Mouse (Mus musculus) cerebral cortex, adult 2 months (tissue): ENCODE measurements around the gene Cul7.

ENCODE experiments used
- WGBS: fragments of 180-500 bp; shearing (Covaris S2); methylation state at CpG from one replicate; pipeline ENCODE4 v1.1.7; 2018; 5-methylcytosine and 5-hydroxymethylcytosine counted together

The Cul7 gene

GRCm38 (mm10) chr17:46650232-46651031 is at the start of gene Cul7:
Gene Cul7 (plus strand): TSS chr17:46650337.
- WGBS, result under 1% methylated on average over 58 of the region's 58 CpGs

GRCm38 (mm10) chr17:46600569-46600968 is 49.6 kb upstream of the Cul7 start:
- WGBS, result 93% methylated on average over 2 of the region's 2 CpGs

DNA sequence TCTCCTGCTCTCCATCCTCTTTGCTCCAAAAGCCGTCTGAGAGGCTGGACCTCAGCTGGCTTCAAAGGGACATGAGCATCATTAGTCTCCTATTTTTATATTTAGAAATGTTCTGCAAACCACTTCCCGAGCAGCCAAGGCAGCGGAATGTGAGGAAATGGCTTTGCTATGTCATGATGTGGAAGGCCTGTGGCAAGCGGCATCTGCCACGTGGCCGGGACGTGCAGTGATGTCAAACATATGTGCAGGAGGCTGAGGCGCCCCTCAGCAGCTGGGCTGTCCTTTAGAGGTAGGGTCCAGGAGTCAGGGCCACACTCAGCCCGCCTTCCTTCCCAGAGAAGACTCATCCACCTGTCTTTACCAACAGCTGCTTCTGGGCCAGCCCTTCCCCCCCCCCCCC is 47.9 kb upstream of the Cul7 start:
- WGBS, result 67% methylated on average over 9 of the region's 9 CpGs

- WGBS, result over 99% methylated on average over 4 of the region's 4 CpGs
Measured at GRCm38 (mm10) chr17:46603229-46603628, 46.9 kb upstream of the Cul7 start.

GRCm38 (mm10) chr17:46605126-46605525 is 45.0 kb upstream of the Cul7 start:
- WGBS, result 71% methylated on average over 5 of the region's 5 CpGs

- WGBS, result 57% methylated on average over 12 of the region's 12 CpGs
Measured at GRCm38 (mm10) chr17:46605987-46606386, 44.1 kb upstream of the Cul7 start.

GRCm38 (mm10) chr17:46609721-46610514 is 40.2 kb upstream of the Cul7 start:
- WGBS, result 61% methylated on average over 15 of the region's 15 CpGs

DNA sequence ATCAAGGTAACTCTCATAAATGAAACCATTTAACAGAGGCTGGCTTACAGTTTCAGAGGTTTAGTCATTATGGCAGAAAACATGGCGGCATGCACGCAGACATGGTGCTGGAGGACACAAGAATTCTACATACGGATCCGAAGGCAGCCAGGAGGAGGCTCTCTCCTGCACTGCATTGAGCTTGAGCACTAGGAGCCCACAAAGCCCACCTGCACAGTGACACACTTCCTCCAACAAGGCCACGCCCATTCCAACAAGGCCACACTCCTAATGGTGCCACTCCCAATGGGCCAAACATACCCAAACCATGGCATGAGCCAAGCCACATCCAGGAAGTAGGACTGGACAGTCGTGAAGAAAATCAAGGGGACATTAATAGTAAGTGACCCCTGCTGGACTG is 38.8 kb upstream of the Cul7 start:
- WGBS, result 93% methylated on average over 6 of the region's 6 CpGs

DNA sequence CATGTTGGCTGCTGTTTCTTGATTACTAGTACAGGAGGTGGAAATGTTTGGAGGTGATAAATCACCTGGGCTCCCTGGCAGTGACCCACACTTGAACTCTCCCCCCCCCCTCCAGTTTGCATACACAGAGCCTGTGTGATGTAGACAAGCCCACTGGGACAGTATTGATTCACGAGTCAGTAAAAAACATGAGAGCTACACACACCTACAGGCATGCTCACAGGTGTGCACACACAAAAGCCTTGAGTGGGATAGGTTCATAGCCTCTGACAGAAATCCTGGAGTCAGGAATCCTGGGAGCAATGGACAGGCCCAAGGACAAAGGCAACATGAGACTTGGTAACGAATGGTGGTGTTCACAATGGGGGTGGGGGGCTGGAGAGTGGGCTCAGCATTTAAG is 37.9 kb upstream of the Cul7 start:
- WGBS, result 73% methylated on average over 2 of the region's 2 CpGs

DNA sequence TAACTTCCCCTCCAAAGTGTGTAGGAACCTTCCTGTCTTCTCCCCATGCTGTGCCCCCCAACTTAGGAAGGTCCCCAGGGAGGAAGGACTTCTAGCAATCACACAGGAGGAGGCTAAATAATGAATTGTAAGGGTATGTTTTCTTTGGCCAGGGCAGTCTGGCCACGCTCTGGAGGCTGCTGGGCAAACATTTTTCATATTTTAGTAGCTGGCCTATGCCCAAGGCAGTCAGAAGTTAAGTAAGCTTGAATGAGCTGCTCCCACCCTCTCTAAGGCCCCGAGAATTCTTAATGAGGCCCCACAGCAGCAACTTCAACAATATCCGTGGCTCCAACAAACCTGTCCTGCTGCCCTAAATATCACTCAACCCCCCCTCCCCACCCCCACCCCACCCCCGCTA is 37.3 kb upstream of the Cul7 start:
- WGBS, result 26% methylated on average over 4 of the region's 4 CpGs

GRCm38 (mm10) chr17:46613229-46613628 is 36.9 kb upstream of the Cul7 start:
- 61% methylated on average over 3 of the region's 3 CpGs for WGBS

- 72% methylated on average over 12 of the region's 12 CpGs for WGBS
Measured at GRCm38 (mm10) chr17:46617799-46618198, 32.3 kb upstream of the Cul7 start.

DNA sequence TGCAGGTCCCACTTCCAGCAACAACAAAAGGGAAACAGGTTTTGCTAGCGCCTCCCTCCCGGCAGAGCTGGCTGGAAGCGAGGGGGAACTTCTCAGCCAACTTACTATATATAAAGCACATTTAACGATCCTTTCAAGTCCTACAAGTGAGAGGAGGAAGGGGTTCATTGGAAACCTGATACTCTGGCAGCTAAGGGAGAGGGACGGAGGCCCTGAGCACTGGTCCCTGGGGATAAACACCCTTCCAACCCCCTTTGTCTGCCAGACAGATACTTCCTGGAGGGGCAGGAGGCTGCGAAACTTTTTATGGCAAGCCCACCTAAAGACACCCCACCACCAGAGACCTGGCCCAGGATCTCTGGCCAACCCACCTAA is 31.8 kb upstream of the Cul7 start:
- 29% methylated on average over 6 of the region's 6 CpGs for WGBS

DNA sequence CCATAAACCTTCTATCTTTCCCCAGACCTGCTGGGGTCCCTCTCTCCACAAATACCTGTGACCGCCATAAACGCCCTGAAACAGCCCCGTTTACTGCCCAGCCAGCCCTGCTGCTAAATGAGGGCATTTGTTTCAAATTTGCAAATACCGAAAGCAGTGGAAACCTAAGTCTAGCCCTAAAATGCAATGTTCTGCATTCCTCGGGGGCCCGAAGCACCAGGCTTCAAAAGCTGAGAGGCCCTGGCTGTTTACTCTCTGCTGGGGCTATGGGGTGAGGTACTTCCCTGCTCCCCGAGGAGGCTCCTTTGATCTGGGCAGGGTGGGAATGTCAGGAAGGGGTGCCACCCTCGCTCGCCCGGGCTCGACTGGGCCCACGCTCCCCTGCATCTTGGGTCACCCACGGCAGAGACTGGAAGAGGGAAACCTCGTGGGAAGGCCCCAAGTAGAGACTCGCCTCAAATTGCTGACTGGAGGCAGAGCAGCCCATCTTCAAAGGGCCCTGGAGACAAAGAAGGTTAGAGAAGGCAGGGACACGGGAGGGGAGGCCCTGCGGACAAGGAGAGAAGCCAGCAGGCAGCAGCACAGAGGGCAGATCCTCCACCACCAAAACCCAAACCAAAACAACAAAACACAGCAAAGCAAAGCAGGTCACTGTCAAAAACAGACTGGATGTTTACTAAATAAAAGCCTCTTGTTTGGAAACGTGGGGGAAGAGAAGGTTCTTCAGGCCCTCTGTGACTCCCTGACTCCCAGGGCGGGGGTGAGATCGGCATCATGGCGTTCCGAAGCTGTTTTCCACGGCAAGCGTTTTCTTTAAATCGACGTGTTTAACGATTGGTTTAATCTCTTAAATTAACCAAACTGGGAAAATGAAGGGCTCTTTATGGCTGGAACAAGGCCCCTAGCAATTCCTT is 31.1 kb upstream of the Cul7 start:
- WGBS, result 51% methylated on average over 27 of the region's 27 CpGs

DNA sequence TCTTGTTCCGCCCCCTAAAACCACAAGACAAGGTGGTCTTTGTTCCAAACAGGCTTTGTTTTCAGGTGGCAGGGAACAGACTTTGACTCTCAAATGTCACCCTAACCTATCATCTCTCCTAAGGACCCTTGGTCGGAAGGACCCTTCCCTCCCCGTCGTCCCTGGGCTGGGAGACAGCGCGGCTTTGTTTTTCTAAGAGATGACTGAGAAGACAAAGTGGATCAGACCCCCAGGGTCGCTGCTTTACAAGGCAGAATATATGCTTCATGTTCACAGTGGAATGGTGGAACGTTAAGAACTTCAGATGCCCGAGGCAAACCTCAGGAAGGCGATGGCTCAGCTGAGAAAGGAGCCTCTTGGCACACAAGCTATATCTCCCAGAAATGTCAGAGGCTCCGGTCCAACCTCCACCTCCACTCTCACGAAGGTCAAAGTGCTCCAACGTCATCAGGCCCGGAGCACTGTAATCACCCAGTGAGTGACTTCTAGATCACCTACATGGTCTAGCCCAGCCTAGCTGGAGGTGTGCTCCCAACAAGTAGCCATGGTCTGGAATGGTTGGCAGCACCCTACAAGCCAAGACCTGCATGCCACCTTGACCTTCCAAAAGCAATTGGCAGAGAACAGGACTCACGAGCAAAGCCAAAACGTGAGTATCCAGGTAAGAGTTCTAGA is 30.3 kb upstream of the Cul7 start:
- 70% methylated on average over 16 of the region's 16 CpGs for WGBS

DNA sequence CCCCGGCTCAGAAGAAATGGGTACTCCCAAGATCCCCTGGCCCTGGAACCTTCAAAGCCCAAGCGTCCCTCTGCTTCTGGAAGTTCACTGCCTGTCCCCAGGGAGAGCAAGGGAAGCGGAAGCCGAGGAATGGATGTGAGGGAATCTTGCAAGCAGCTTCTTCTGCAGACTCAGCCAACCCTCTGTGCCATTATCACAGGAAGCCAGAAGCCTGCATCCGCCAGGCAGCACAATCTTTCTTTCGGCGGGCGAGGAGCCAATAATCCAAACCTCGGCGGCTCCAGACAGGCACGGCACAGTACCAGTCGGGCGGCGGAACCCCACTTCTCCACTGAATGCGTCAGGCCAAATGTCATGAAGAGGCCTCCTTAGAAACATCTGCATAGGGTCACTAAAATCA is 28.8 kb upstream of the Cul7 start:
- WGBS, result 34% methylated on average over 15 of the region's 15 CpGs

DNA sequence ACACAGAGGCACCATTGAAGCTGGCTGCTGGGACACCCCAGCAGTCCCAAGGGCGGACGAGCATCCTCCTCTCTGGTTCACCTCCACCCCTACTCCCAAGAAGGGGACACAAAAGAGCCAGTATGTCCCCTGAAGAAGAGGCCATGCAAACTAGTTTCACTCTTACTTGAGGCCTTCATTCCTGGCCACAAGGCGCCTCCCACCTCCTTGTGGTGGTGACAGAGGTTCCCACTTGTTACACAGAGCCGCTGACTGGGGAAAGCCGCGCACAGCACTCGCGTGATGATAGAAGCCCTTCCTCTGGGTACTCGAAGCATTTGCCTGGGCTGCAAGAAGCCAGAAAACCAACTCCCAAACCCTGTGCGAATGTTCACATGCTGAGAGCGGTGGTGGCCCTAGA is 27.9 kb upstream of the Cul7 start:
- WGBS, result 85% methylated on average over 11 of the region's 11 CpGs

- 45% methylated on average over 10 of the region's 10 CpGs for WGBS
Measured at GRCm38 (mm10) chr17:46623819-46624557, 26.1 kb upstream of the Cul7 start.

GRCm38 (mm10) chr17:46624598-46624997 is 25.5 kb upstream of the Cul7 start:
- whole genome bisulfite sequencing, result 77% methylated on average over 12 of the region's 12 CpGs

- WGBS, result 75% methylated on average over 6 of the region's 6 CpGs
Measured at GRCm38 (mm10) chr17:46627409-46627808, 22.7 kb upstream of the Cul7 start.

- 2% methylated on average over 13 of the region's 13 CpGs for WGBS
Measured at GRCm38 (mm10) chr17:46628471-46628790, 21.7 kb upstream of the Cul7 start.
